Mouse (Mus musculus) forebrain, embryonic 13.5 days (tissue): ENCODE measurements around the gene Slc25a12. TPM values are rescaled to one million over a fixed set of nuclear protein-coding genes. Genes with fewer than 3 reads are reported as not detected.

Experiments used
- ATAC-seq: fragments of 200-750 bp; cut with Nextera tagmentation; 2 replicates; pipeline ENCODE4 v1.8.0; 2017
- H3K27ac ChIP-seq: fragments of 300-500 bp; sonication (generic); 2 replicates; pipeline ENCODE4 v1.5.1; 2015; ENCODE audit warnings: inconsistent platforms, mild to moderate bottlenecking, moderate library complexity
- H3K27me3 ChIP-seq: fragments of 300-500 bp; sonication (generic); 2 replicates; pipeline ENCODE4 v1.6.1; 2015; ENCODE audit warnings: mild to moderate bottlenecking, inconsistent platforms
- H3K36me3 ChIP-seq: fragments of 300-500 bp; sonication (generic); 2 replicates; pipeline ENCODE4 v1.6.1; 2015; ENCODE audit warnings: mild to moderate bottlenecking, inconsistent platforms; ENCODE audit not compliant: poor library complexity, severe bottlenecking
- H3K4me1 ChIP-seq: fragments of 300-500 bp; sonication (generic); 2 replicates; pipeline ENCODE4 v1.6.1; 2015; ENCODE audit warnings: inconsistent platforms
- H3K4me2 ChIP-seq: fragments of 300-500 bp; sonication (generic); 2 replicates; pipeline ENCODE4 v1.6.1; 2015; ENCODE audit warnings: inconsistent platforms, mild to moderate bottlenecking, moderate library complexity
- H3K4me3 ChIP-seq: fragments of 300-500 bp; sonication (generic); 2 replicates; pipeline ENCODE4 v1.5.1; 2015; ENCODE audit warnings: mild to moderate bottlenecking, inconsistent platforms
- H3K9ac ChIP-seq: fragments of 300-500 bp; sonication (generic); 2 replicates; pipeline ENCODE4 v1.6.1; 2015; ENCODE audit warnings: mild to moderate bottlenecking, inconsistent platforms
- H3K9me3 ChIP-seq: fragments of 300-500 bp; sonication (generic); replicated peaks from 2 replicates; pipeline ENCODE4 v1.6.1; 2016; ENCODE audit warnings: inconsistent platforms
- WGBS: fragments of 180-500 bp; shearing (Covaris S2); methylation state at CpG from one replicate; pipeline ENCODE4 v1.1.7; 2015; 5-methylcytosine and 5-hydroxymethylcytosine counted together
- polyA plus RNA-seq: library from polyadenylated mRNA; unstranded; fragments of >200 nt; fragmentation: Nextera tagmentation; extraction: Ambion mirVana; gene quantifications from 2 replicates; pipeline ENCODE4 v1.2.1, GENCODE M21; 2015

Slc25a12 gene
- polyA plus RNA-seq, 1 experiment from 2014 or later, result 63.3 TPM

DNA sequence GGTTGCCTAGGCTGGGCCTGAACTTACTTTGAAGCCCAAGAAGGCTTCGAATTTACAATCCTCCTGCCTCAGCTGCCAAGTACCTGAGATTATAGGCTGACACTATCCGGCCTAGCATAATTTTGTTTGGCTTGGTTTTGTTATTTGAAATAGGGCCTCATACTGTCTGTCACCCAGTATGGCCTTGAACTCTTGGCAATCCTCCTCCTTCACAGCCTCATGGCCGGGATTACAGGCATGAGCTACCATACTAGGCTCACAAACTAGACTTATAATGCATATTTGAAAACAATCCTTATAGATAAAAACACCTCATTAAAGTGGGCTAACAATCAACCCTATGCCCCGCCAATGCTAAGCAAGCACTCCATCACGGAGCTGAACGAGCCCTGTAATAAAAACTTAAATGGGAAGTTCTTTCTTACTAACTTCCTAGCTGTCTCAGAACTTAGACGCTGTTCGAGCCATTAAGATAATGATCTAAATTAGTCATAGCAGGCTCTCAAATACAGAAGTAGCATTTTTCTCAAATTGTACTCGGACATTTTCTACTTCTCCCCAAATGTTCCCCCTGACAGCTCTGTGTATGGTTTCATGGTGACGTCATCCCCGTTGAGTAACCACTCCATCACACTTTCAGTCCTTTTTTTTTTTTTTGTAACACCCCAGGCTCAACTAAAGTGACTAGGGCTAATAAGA lies 40.6 kb downstream of the Slc25a12 start:
- 76% methylated on average over 11 of the region's 11 CpGs for WGBS
- Histone ChIP-seq H3K4me1 (0 out of 2 replicates have a peak, but pooled peaks cover 5% of the 10 kb centered on the region), H3K4me2 (no peak overlapping the region), H3K9me3 (no peaks in the 10 kb centered on the region), H3K9ac (no peak overlapping the region), H3K36me3 (peaks cover 26% of the 10 kb centered on the region), H3K4me3 (no peak overlapping the region), H3K27me3 (no peaks in the 10 kb centered on the region), H3K27ac (no peak overlapping the region)
- no peak for ATAC-seq

DNA sequence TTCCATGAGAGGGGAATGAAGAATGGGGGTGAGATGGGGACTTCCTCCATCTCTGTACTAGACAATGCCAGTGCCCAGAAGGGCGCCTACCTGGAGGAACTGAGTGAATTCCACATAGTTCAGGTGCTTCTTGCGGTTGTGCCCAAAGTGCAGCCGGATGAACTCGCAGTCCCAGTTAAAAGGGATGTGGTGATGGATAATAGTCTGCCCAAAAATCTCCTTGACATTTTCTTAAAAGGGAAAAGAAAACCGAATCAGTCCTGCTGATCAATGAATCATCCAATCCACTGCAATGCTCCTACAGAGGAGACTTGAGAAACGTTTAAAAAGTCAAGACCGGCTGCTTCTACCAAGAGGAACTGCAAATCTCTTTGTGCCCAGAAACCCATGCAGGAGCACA lies 43.7 kb downstream of the Slc25a12 start:
- Histone ChIP-seq H3K4me3 (no peak overlapping the region), H3K4me2 (no peak overlapping the region), H3K27me3 (no peaks in the 10 kb centered on the region), H3K36me3 (peaks cover 46% of the 10 kb centered on the region), H3K4me1 (0 out of 2 replicates have a peak, but pooled peaks cover 5% of the 10 kb centered on the region), H3K9ac (no peak overlapping the region), H3K27ac (no peak overlapping the region), H3K9me3 (no peaks in the 10 kb centered on the region)
- ATAC-seq, result no peak
- 90% methylated on average over 7 of the region's 7 CpGs for WGBS

DNA sequence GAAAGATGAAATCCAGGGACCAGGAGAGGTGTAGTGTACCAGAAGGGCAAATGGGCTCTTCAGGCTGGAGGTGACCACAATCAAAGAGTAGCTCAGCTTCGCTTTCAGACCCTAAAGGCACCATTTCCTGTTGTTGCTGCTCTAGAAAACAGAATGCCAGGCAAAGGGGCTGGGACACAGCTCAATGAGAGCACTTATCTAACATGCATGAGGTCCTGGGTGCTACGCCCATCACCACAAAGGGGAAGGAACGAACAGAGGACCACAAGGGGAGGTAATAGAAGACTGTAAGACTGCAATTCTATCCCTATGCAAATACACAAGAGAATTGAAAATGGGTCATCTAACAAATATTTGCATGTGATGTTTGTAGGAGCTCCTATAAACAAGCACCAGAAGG lies 46.1 kb downstream of the Slc25a12 start:
- Histone ChIP-seq H3K36me3 (peaks cover 57% of the 10 kb centered on the region), H3K27me3 (no peaks in the 10 kb centered on the region), H3K4me3 (no peak overlapping the region), H3K27ac (no peak overlapping the region), H3K9ac (no peak overlapping the region), H3K4me2 (no peak overlapping the region), H3K4me1 (no peaks in the 10 kb centered on the region), H3K9me3 (no peaks in the 10 kb centered on the region)
- ATAC-seq, result no peak
- WGBS, result 90% methylated on average over 3 of the region's 3 CpGs

DNA sequence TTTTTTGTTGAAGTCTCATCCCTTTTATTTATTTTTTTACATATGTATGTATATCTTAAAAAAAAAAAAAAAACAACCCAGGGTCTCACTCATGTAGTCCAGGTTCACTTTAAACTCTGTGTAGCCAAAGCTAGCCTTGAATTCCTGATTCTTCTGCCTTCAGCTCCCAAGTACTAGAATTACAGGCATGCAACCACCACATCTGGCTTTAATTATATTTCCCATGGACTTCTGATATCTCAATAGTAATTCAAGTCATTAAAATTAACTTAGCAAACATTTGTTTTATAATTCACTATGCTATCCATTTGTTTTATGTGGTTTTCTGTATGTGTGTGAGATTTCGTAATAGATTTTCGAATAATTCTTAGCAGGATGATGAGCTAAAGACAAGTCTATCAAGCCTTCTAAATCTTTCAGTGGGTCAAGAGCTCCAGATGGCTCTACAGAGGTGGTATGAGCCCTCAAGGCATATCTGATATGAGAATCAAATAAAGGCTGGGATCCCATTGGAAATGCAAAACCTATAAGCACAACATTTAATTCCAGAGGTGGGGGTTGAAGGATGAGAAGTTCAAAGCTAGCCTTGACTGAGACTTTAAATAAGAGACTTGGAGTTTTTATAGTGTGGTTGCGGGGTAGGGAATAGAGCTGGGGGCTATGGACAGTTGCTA lies 51.3 kb downstream of the Slc25a12 start:
- no peak overlapping the region for H3K9ac ChIP-seq
- no peaks in the 10 kb centered on the region for H3K9me3 ChIP-seq
- no peaks in the 10 kb centered on the region for H3K27me3 ChIP-seq
- no peak overlapping the region for H3K4me2 ChIP-seq
- no peak overlapping the region for H3K4me3 ChIP-seq
- WGBS, result 93% methylated on average over 3 of the region's 3 CpGs
- H3K36me3 ChIP-seq, result peaks cover 63% of the 10 kb centered on the region
- H3K27ac ChIP-seq, result no peak overlapping the region
- no peak for ATAC-seq
- H3K4me1 ChIP-seq, result no peaks in the 10 kb centered on the region

- Histone ChIP-seq H3K9ac (no peak overlapping the region), H3K36me3 (peaks cover 64% of the 10 kb centered on the region), H3K4me2 (no peak overlapping the region), H3K27ac (no peak overlapping the region), H3K27me3 (no peaks in the 10 kb centered on the region), H3K9me3 (no peaks in the 10 kb centered on the region), H3K4me3 (no peak overlapping the region), H3K4me1 (no peaks in the 10 kb centered on the region)
- 73% methylated on average over 14 of the region's 14 CpGs for WGBS
- ATAC-seq, result no peak
Observed at GRCm38 (mm10) chr2:71315022-71315421, 52.5 kb downstream of the Slc25a12 start.

DNA sequence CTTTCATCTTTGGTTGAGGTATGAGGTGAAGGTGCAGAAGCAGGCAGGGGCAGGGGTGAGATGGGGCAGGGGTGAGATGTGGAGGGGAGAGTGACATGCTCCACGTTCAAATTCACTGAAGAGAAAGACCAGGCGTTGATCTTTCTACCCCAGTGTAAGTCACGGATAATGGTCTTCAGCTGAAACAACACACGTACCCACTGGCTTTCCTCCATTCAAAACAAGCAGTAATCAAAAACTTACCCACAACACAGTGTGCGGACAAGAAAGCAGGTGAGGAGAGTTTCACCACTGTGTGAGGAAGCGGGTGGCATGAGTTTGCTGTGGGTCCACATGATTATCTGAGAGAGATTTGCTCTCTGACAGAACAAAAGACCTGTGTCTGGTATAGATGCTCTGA lies 53.5 kb downstream of the Slc25a12 start:
- WGBS, result 86% methylated on average over 6 of the region's 6 CpGs
- peaks cover 58% of the 10 kb centered on the region for H3K36me3 ChIP-seq
- no peak for ATAC-seq
- no peak overlapping the region for H3K4me3 ChIP-seq
- no peaks in the 10 kb centered on the region for H3K27me3 ChIP-seq
- no peak overlapping the region for H3K4me2 ChIP-seq
- no peak overlapping the region for H3K27ac ChIP-seq
- no peak overlapping the region for H3K9ac ChIP-seq
- H3K9me3 ChIP-seq, result no peaks in the 10 kb centered on the region
- H3K4me1 ChIP-seq, result peaks cover 4% of the 10 kb centered on the region

GRCm38 (mm10) chr2:71312067-71312466 lies 55.5 kb downstream of the Slc25a12 start:
- H3K9ac ChIP-seq, result no peak overlapping the region
- no peaks in the 10 kb centered on the region for H3K9me3 ChIP-seq
- peaks cover 53% of the 10 kb centered on the region for H3K36me3 ChIP-seq
- no peak overlapping the region for H3K4me2 ChIP-seq
- ATAC-seq, result no peak
- 74% methylated on average over 10 of the region's 10 CpGs for WGBS
- peaks cover 8% of the 10 kb centered on the region for H3K4me1 ChIP-seq
- no peaks in the 10 kb centered on the region for H3K27me3 ChIP-seq
- no peak overlapping the region for H3K4me3 ChIP-seq
- no peak overlapping the region for H3K27ac ChIP-seq

DNA sequence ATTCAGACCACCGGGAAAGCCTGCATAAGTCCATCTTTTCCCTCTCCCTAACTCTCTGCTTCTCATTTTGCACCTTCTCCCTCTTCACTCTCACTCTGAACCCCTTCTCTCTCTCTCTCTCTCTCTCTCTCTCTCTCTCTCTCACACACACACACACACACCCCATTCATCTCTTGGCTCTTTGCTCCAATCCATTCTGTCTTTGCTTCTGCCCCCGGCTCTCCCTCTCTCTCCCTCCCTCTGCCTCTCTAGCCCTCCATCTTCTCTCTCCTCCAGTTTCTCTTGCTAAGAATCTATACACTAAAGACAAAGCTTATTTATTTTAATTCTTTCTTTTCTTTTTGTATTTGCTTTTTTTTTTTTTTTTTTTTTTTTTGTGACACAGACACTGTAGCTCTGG lies 57.8 kb downstream of the Slc25a12 start:
- 28% methylated on average over 2 of the region's 2 CpGs for WGBS

GRCm38 (mm10) chr2:71306357-71306756 lies 61.2 kb downstream of the Slc25a12 start:
- H3K9ac ChIP-seq, result no peak overlapping the region
- H3K4me2 ChIP-seq, result no peak overlapping the region
- H3K4me1 ChIP-seq, result peaks cover 49% of the 10 kb centered on the region
- no peak for ATAC-seq
- H3K36me3 ChIP-seq, result peaks cover 31% of the 10 kb centered on the region
- H3K9me3 ChIP-seq, result no peaks in the 10 kb centered on the region
- H3K27ac ChIP-seq, result no peak overlapping the region
- H3K27me3 ChIP-seq, result no peaks in the 10 kb centered on the region
- H3K4me3 ChIP-seq, result no peak overlapping the region

More for the DNA sequence above, 57.8 kb downstream of the Slc25a12 start:
- H3K27ac ChIP-seq, result no peak overlapping the region
- H3K4me1 ChIP-seq, result peaks cover 18% of the 10 kb centered on the region
- no peak for ATAC-seq
- no peaks in the 10 kb centered on the region for H3K9me3 ChIP-seq
- no peaks in the 10 kb centered on the region for H3K27me3 ChIP-seq
- no peak overlapping the region for H3K4me2 ChIP-seq
- no peak overlapping the region for H3K9ac ChIP-seq
- H3K4me3 ChIP-seq, result no peak overlapping the region
- H3K36me3 ChIP-seq, result peaks cover 57% of the 10 kb centered on the region

DNA sequence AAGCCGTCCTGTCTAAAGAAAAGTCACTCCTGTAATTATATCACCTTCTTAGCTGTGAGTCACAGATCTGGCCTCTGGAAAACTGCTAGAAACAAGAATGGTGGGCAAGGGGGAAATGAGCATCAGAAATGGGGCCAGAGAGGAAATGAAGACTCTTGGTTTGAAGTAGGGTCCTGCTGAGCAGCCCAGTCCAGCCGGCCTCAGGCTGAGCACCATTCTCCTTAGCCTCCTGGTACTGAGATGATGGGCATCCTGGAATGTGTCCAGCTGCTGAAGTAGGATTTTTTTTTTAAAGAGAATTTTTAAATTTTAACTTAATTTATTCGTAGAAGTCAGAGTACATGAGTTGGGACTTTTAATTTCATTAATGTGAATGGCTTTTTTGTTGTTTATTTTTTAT lies 62.7 kb downstream of the Slc25a12 start:
- H3K27ac ChIP-seq, result peak overlapping the region; percentile 49; the same call in 1 of the 2 replicates
- H3K4me3 ChIP-seq, result no peak overlapping the region
- ATAC-seq, result peak; percentile 73; the same call in 1 of the 2 replicates
- no peaks in the 10 kb centered on the region for H3K27me3 ChIP-seq
- peaks cover 53% of the 10 kb centered on the region for H3K4me1 ChIP-seq
- peaks cover 18% of the 10 kb centered on the region; the same call in 1 of the 2 replicates for H3K36me3 ChIP-seq
- WGBS, result 44% methylated on average over 3 of the region's 3 CpGs
- H3K4me2 ChIP-seq, result no peak overlapping the region
- no peaks in the 10 kb centered on the region for H3K9me3 ChIP-seq
- no peak overlapping the region for H3K9ac ChIP-seq

DNA sequence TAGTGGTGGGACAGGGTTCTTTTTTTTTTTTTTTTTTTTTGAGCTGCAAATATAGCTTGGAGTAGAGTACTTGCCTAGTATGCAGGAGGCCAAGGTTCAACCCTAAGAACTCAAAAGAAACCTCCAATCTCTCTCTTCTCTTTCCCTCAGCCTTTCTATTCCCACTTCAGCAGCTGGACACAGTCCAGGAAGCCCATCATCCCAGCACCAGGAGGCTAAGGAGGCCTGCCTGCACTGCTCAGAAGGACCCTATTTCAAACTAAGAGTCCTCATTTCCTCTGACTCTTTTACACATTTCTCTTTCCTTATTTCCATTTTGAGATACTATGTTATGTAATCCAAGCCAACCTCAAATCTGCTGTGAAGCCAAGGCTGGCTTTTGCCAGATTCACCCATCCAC lies 64.3 kb downstream of the Slc25a12 start:
- H3K9me3 ChIP-seq, result no peaks in the 10 kb centered on the region
- peaks cover 13% of the 10 kb centered on the region; the same call in 1 of the 2 replicates for H3K36me3 ChIP-seq
- peaks cover 45% of the 10 kb centered on the region for H3K4me1 ChIP-seq
- no peaks in the 10 kb centered on the region for H3K27me3 ChIP-seq
- peak overlapping the region; percentile 32 for H3K27ac ChIP-seq
- no peak overlapping the region for H3K4me2 ChIP-seq
- no peak overlapping the region for H3K4me3 ChIP-seq
- no peak overlapping the region for H3K9ac ChIP-seq
- peak; percentile 68; the same call in 1 of the 2 replicates for ATAC-seq

DNA sequence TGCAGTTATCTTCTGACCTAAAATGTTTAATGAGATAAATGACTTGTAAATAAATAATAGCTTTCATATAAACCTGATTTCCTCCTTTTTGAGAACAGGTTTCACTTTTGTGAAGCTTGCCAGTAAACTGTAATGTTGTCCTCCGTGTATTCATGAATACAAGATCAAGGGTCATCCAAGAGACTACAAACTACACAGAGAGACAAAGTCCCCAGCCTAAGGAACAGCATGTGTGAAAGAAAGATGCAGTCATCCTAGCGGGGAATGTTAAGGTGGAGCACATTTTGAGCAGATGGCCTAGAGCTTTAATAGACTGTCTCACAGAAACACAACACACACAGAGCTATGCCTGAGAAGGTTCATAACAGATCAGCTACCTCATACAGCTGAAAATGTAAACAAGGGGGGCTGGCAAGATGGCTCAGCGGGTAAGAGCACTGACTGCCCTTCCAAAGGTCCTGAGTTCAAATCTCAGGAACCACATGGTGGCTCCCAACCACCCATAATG lies 65.3 kb downstream of the Slc25a12 start:
- Histone ChIP-seq H3K9me3 (no peaks in the 10 kb centered on the region), H3K4me1 (peaks cover 45% of the 10 kb centered on the region), H3K27me3 (no peaks in the 10 kb centered on the region), H3K36me3 (peaks cover 8% of the 10 kb centered on the region; the same call in 1 of the 2 replicates), H3K4me3 (no peak overlapping the region), H3K27ac (peak overlapping the region; percentile 40; the same call in 1 of the 2 replicates), H3K9ac (no peak overlapping the region), H3K4me2 (no peak overlapping the region)
- ATAC-seq, result 0 out of 2 replicates have a peak, but pooled peaks have one; percentile 36
- 52% methylated on average over 3 of the region's 3 CpGs for WGBS
